Mouse (Mus musculus): Measurements from ENCODE around the gene Flna. TPM values are rescaled to one million over a fixed set of nuclear protein-coding genes. Genes with fewer than 3 reads are reported as not detected.

The Flna gene
- 100 to 1,000 TPM; 247 to 358 TPM for polyA plus RNA-seq (2017; shearing (Covaris generic))

DNA sequence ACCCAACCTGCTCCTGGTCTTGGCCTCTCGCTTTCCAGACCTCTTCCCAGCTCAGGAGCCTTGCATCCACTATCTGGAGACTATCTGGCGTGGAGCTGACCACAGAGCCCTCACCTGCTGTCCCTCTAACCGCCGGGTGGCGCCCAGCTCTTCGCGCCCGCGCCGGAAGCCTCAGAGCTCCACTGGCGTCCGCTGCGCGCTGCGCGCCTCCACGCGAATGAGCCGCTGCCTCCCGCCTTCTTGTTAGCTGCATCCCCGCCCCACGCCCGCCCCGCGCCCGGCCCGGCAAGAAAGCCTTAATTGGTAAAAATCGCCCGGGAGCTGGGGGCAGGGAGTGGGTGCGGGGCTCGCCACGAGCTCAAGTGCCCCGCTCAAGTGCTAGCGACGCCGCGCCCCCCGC, at the start of gene Flna:
Flna (minus strand) TSS at position 206 of the 400 bp plus-strand sequence.

GRCm38 (mm10) chrX:74296538-74297448, 47.2 kb upstream of the Flna start, which contains the start of gene Atp6ap1:
TSS of gene Atp6ap1 (plus strand) at chrX:74297097.

GRCm38 (mm10) chrX:74281732-74282394, 32.2 kb upstream of the Flna start, which contains the start of the genes Taz and Dnase1l1:
TSS of gene Taz (plus strand) at chrX:74281912.
TSS of gene Dnase1l1 (minus strand) at chrX:74282337.

GRCm38 (mm10) chrX:74270062-74270901, 20.7 kb upstream of the Flna start, which contains the start of gene Rpl10:
TSS of gene Rpl10 (plus strand) at chrX:74270812.

GRCm38 (mm10) chrX:74254153-74254887, 4.7 kb upstream of the Flna start, which contains the start of gene Emd:
TSS of gene Emd (plus strand) at chrX:74254687.

DNA sequence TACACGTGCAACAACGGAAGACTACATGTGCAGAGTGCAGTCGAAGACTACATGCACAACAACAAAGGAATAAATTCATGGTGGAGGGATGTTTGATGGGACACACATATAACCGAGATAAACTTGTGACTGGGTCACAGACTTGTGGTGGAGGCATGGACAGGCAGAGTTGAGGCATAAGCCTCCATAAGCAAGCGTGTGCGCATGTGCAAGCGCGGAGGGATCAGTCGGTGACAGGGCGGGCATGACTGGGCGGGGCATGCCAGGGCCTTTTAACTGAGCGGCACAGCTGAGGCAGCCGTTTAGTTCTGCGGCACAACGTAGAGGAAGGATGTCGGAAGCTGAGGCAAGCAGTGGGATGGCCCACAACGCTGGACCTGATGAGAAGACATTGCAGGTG, 72.7 kb downstream of the Flna start, which contains the start of gene Tktl1:
Tktl1 (plus strand) TSS at position 301 of the 400 bp plus-strand sequence.

Other genes starting within 250 kb of the Flna start
- gene Irak1, start 225.9 kb downstream of the Flna start, polyA plus RNA-seq (2017; shearing (Covaris generic)) = 100 to 1,000 TPM; 182 to 192 TPM
- not detected for gene Opn1mw, start 122.4 kb downstream of the Flna start, polyA plus RNA-seq (2017; shearing (Covaris generic))
- gene Mecp2, start 114.5 kb downstream of the Flna start, polyA plus RNA-seq (2017; shearing (Covaris generic)) = 10 to 100 TPM; 46.8 to 53.9 TPM
- gene Tex28, start 82.0 kb downstream of the Flna start, polyA plus RNA-seq (2017; shearing (Covaris generic)) = not detected
- 1 to 10 TPM; 2.0 to 3.8 TPM for gene Tktl1, start 72.6 kb downstream of the Flna start, polyA plus RNA-seq (2017; shearing (Covaris generic))
- gene Emd, start 4.9 kb upstream of the Flna start, polyA plus RNA-seq (2017; shearing (Covaris generic)) = 10 to 100 TPM; 48.9 to 66.6 TPM
- gene Rpl10, start 21.0 kb upstream of the Flna start, polyA plus RNA-seq (2017; shearing (Covaris generic)) = 10 to 100 TPM; 44.3 to 79.3 TPM
- 100 to 1,000 TPM; 140 to 181 TPM for gene Taz, start 32.1 kb upstream of the Flna start, polyA plus RNA-seq (2017; shearing (Covaris generic))
- gene Dnase1l1, start 32.5 kb upstream of the Flna start, polyA plus RNA-seq (2017; shearing (Covaris generic)) = 10 to 100 TPM; 22.4 to 29.5 TPM
- 100 to 1,000 TPM; 155 to 162 TPM for gene Atp6ap1, start 47.3 kb upstream of the Flna start, polyA plus RNA-seq (2017; shearing (Covaris generic))
- gene Gdi1, start 55.2 kb upstream of the Flna start, polyA plus RNA-seq (2017; shearing (Covaris generic)) = 100 to 1,000 TPM; 260 to 309 TPM
- 10 to 100 TPM; 78.9 to 83.6 TPM for gene Fam50a, start 63.2 kb upstream of the Flna start, polyA plus RNA-seq (2017; shearing (Covaris generic))
- 1 to 10 TPM; 2.4 to 6.9 TPM for gene Plxna3, start 79.2 kb upstream of the Flna start, polyA plus RNA-seq (2017; shearing (Covaris generic))
- gene Lage3, start 103.8 kb upstream of the Flna start, polyA plus RNA-seq (2017; shearing (Covaris generic)) = 10 to 100 TPM; 34.3 to 51.6 TPM
- 10 to 100 TPM; 52.3 to 66.9 TPM for gene Ubl4a, start 123.4 kb upstream of the Flna start, polyA plus RNA-seq (2017; shearing (Covaris generic))
- 10 to 100 TPM; 40.0 to 40.5 TPM for gene Slc10a3, start 123.5 kb upstream of the Flna start, polyA plus RNA-seq (2017; shearing (Covaris generic))
- 10 to 100 TPM; 34.3 to 41.1 TPM for gene Fam3a, start 143.5 kb upstream of the Flna start, polyA plus RNA-seq (2017; shearing (Covaris generic))
- 10 to 100 TPM; 35.8 to 36.6 TPM for gene Ikbkg, start 143.5 kb upstream of the Flna start, polyA plus RNA-seq (2017; shearing (Covaris generic))
- 10 to 100 TPM; 47.5 to 51.1 TPM for gene G6pdx, start 179.4 kb upstream of the Flna start, polyA plus RNA-seq (2017; shearing (Covaris generic))
- gene Gm6880, start 231.6 kb upstream of the Flna start, polyA plus RNA-seq (2017; shearing (Covaris generic)) = not detected